Mouse (Mus musculus) heart, embryonic 13.5 days (tissue): ENCODE data around the gene Nckipsd. TPM values are rescaled to one million over a fixed set of nuclear protein-coding genes. Genes with fewer than 3 reads are reported as not detected.
A peak's percentile ranks its signal among the peaks of the same experiment; 100 is the strongest.

ENCODE experiments used
- ATAC-seq: fragments of 200-750 bp; cut with Nextera tagmentation; 2 replicates; pipeline ENCODE4 v1.8.0; 2017; ENCODE audit warnings: moderate TSS enrichment; ENCODE audit not compliant: insufficient number of reproducible peaks, low FRiP score, low TSS enrichment; ENCODE audit errors: extremely low read depth
- H3K27ac ChIP-seq: fragments of 300-500 bp; sonication (generic); replicated peaks from 2 replicates; pipeline ENCODE4 v1.5.1; 2015; ENCODE audit warnings: moderate library complexity, mild to moderate bottlenecking, inconsistent platforms
- H3K27me3 ChIP-seq: fragments of 300-500 bp; sonication (generic); replicated peaks from 2 replicates; pipeline ENCODE4 v1.6.1; 2015; ENCODE audit warnings: mild to moderate bottlenecking, inconsistent platforms
- H3K36me3 ChIP-seq: fragments of 300-500 bp; sonication (generic); 2 replicates; pipeline ENCODE4 v1.6.1; 2015; ENCODE audit warnings: mild to moderate bottlenecking, inconsistent platforms
- H3K4me1 ChIP-seq: fragments of 300-500 bp; sonication (generic); 2 replicates; pipeline ENCODE4 v1.6.1; 2015; ENCODE audit warnings: inconsistent platforms
- H3K4me2 ChIP-seq: fragments of 300-500 bp; sonication (generic); 2 replicates; pipeline ENCODE4 v1.6.1; 2015; ENCODE audit warnings: inconsistent platforms, mild to moderate bottlenecking, moderate library complexity
- H3K4me3 ChIP-seq: fragments of 300-500 bp; sonication (generic); 2 replicates; pipeline ENCODE4 v1.5.1; 2015; ENCODE audit warnings: moderate library complexity, mild to moderate bottlenecking, inconsistent platforms
- H3K9ac ChIP-seq: fragments of 300-500 bp; sonication (generic); 2 replicates; pipeline ENCODE4 v1.6.1; 2015; ENCODE audit warnings: inconsistent platforms, mild to moderate bottlenecking, moderate library complexity
- H3K9me3 ChIP-seq: fragments of 300-500 bp; sonication (generic); 2 replicates; pipeline ENCODE4 v1.6.1; 2016; ENCODE audit warnings: inconsistent platforms
- WGBS: fragments of 180-500 bp; shearing (Covaris S2); methylation state at CpG from one replicate; pipeline ENCODE4 v1.1.7; 2015; ENCODE audit warnings: mixed read lengths; 5-methylcytosine and 5-hydroxymethylcytosine counted together
- microRNA-seq: library from miRNA; unstranded; fragments of <30 nt; microRNA quantifications from one replicate; pipeline ENCODE4, GENCODE M21; 2016
- polyA plus RNA-seq: library from polyadenylated mRNA; unstranded; fragments of >200 nt; fragmentation: Nextera tagmentation; extraction: Ambion mirVana; gene quantifications from 2 replicates; pipeline ENCODE4 v1.2.1, GENCODE M21; 2015

Gene Nckipsd
- polyA plus RNA-seq, 1 experiment from 2014 or later, result 9.7 TPM

GRCm38 (mm10) chr9:108853635-108854240 is 45.6 kb downstream of the Nckipsd start:
- Histone ChIP-seq H3K4me1 (peaks cover 28% of the 10 kb centered on the region), H3K27me3 (peaks cover 20% of the 10 kb centered on the region), H3K36me3 (peaks cover 21% of the 10 kb centered on the region), H3K27ac (peak overlapping the region; percentile 74), H3K4me3 (peak overlapping the region; percentile 69), H3K9me3 (no peaks in the 10 kb centered on the region), H3K9ac (peak overlapping the region; percentile 85), H3K4me2 (peak overlapping the region; percentile 83)
- ATAC-seq, result peak; percentile 83
- WGBS, result 3% methylated on average over 25 of the region's 25 CpGs

GRCm38 (mm10) chr9:108854241-108854696 is 46.1 kb downstream of the Nckipsd start:
- peaks cover 14% of the 10 kb centered on the region for H3K27me3 ChIP-seq
- H3K27ac ChIP-seq, result peak overlapping the region; percentile 74
- peaks cover 33% of the 10 kb centered on the region for H3K4me1 ChIP-seq
- peak overlapping the region; percentile 69 for H3K4me3 ChIP-seq
- WGBS, result under 1% methylated on average over 28 of the region's 28 CpGs
- peak overlapping the region; percentile 85 for H3K9ac ChIP-seq
- no peaks in the 10 kb centered on the region for H3K9me3 ChIP-seq
- peak; percentile 75 for ATAC-seq
- peaks cover 23% of the 10 kb centered on the region for H3K36me3 ChIP-seq
- H3K4me2 ChIP-seq, result peak overlapping the region; percentile 83

GRCm38 (mm10) chr9:108855335-108855734 is 47.2 kb downstream of the Nckipsd start:
- no peak overlapping the region for H3K27ac ChIP-seq
- WGBS, result 44% methylated on average over 5 of the region's 5 CpGs
- H3K9ac ChIP-seq, result no peak overlapping the region
- H3K27me3 ChIP-seq, result peaks cover 9% of the 10 kb centered on the region; the same call in 1 of the 2 replicates
- no peak for ATAC-seq
- H3K9me3 ChIP-seq, result no peaks in the 10 kb centered on the region
- H3K4me3 ChIP-seq, result peak overlapping the region; percentile 69; the same call in 1 of the 2 replicates
- peaks cover 36% of the 10 kb centered on the region for H3K4me1 ChIP-seq
- H3K36me3 ChIP-seq, result peaks cover 29% of the 10 kb centered on the region
- peak overlapping the region; percentile 83 for H3K4me2 ChIP-seq

- ATAC-seq, result no peak
- whole genome bisulfite sequencing, result 69% methylated on average over 8 of the region's 8 CpGs
- H3K4me1 ChIP-seq, result peaks cover 21% of the 10 kb centered on the region
Observed at GRCm38 (mm10) chr9:108858792-108859527, 50.8 kb downstream of the Nckipsd start.

More at GRCm38 (mm10) chr9:108858792-108859527, 50.8 kb downstream of the Nckipsd start:
- Histone ChIP-seq H3K9me3 (no peaks in the 10 kb centered on the region), H3K4me2 (no peak overlapping the region), H3K27ac (no peak overlapping the region), H3K9ac (0 out of 2 replicates have a peak overlapping the region, but pooled peaks have one; percentile 8), H3K27me3 (peaks cover 9% of the 10 kb centered on the region; the same call in 1 of the 2 replicates), H3K4me3 (no peak overlapping the region), H3K36me3 (peaks cover 43% of the 10 kb centered on the region)

Small RNA genes within 50 kb of the gene (microRNA-seq; reads per million reads assigned to microRNA genes)
- not detected for gene Gm23156

Other genes starting within 250 kb of the Nckipsd start
- gene Impdh2, start 248.1 kb upstream of the Nckipsd start, polyA plus RNA-seq, result 99.5 and 107 TPM in 2 replicates
- gene Ndufaf3, start 240.9 kb upstream of the Nckipsd start, polyA plus RNA-seq, result 53.5 TPM in 2 replicates
- gene Dalrd3, start 238.5 kb upstream of the Nckipsd start, polyA plus RNA-seq, result 86.6 and 92.1 TPM in 2 replicates
- gene Wdr6, start 229.6 kb upstream of the Nckipsd start, polyA plus RNA-seq, result 61.7 and 64.1 TPM in 2 replicates
- 19.5 and 20.0 TPM in 2 replicates for gene P4htm, start 210.7 kb upstream of the Nckipsd start, polyA plus RNA-seq
- 36.6 and 44.5 TPM in 2 replicates for gene Arih2, start 159.0 kb upstream of the Nckipsd start, polyA plus RNA-seq
- 67.9 and 73.0 TPM in 2 replicates for gene Slc25a20, start 146.3 kb upstream of the Nckipsd start, polyA plus RNA-seq
- gene Prkar2a, start 119.1 kb upstream of the Nckipsd start, polyA plus RNA-seq, result 25.6 and 26.8 TPM in 2 replicates
- 39.8 and 42.9 TPM in 2 replicates for gene Ip6k2, start 24.6 kb upstream of the Nckipsd start, polyA plus RNA-seq
- 0.09 and 0.10 TPM in 2 replicates for gene Celsr3, start 18.0 kb downstream of the Nckipsd start, polyA plus RNA-seq
- 5.1 and 5.7 TPM in 2 replicates for gene Slc26a6, start 44.9 kb downstream of the Nckipsd start, polyA plus RNA-seq
- gene Tmem89, start 106.3 kb downstream of the Nckipsd start, polyA plus RNA-seq, result not detected in 2 replicates
- gene Uqcrc1, start 128.3 kb downstream of the Nckipsd start, polyA plus RNA-seq, result 749 and 828 TPM in 2 replicates
- 0.82 and 1.3 TPM in 2 replicates for gene Col7a1, start 145.2 kb downstream of the Nckipsd start, polyA plus RNA-seq
- not detected in 2 replicates for gene Ucn2, start 177.6 kb downstream of the Nckipsd start, polyA plus RNA-seq
- 2.8 and 2.9 TPM in 2 replicates for gene Pfkfb4, start 183.4 kb downstream of the Nckipsd start, polyA plus RNA-seq
- gene Shisa5, start 230.2 kb downstream of the Nckipsd start, polyA plus RNA-seq, result 63.6 and 69.3 TPM in 2 replicates